In the genomic region with DNA sequence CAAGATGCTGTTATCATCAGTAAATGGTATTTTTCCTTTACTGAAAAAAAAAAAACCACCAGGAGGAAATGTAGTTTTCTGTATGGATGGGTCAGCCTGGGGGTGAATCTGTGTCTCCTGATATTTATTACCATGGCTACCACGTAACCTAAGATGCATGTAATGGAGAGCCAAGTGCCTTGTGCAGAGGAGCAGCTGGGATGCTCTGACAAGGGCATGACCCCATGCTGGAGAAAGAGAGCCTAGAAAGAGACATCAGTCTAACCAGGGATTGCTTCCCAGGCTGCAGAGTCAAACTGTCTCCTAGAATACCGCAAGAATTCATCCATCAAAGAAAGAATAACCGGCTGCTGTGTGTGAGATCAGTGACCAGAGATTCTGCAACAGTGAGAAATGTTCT, we compare ENCODE assay signal across 24 mouse cellular contexts.
DNase-seq lines count a peak whose midpoint lies in the region; ATAC-seq and TF ChIP-seq lines count a peak whose summit lies in the region.
"Had no signal": no experiment of that assay in that cellular context is flagged by ENCODE, and none has a peak within 500 bp of the region (broad histone marks: within the 10 kb centered on the region; RNA-seq: fewer than 3 reads in every experiment).

No protein-coding gene starts in this region.

- no peak for TF ChIP-seq EP300 in heart, adult 2 months (IDR thresholded peaks at IDR 0.05; ENCODE audit: insufficient read depth, low read depth, low read length)

- no peaks in the 10 kb centered on the region for H3K79me2 ChIP-seq in heart, adult 2 months (replicated peaks; ENCODE audit: control insufficient read depth, insufficient read depth, low read length)

- no peaks in the 10 kb centered on the region for H3K9me3 ChIP-seq in forebrain, embryonic 12.5 days
- no peaks in the 10 kb centered on the region for H3K9me3 ChIP-seq in forebrain, embryonic 11.5 days (ENCODE audit: control insufficient read depth, low read length)
- no peaks in the 10 kb centered on the region for H3K9me3 ChIP-seq in midbrain, embryonic 11.5 days (ENCODE audit: control insufficient read depth, low read length)
- H3K9me3 ChIP-seq in midbrain, embryonic 16.5 days (replicated peaks; ENCODE audit: control insufficient read depth, low read length, poor library complexity, severe bottlenecking): no peaks in the 10 kb centered on the region
- no peaks in the 10 kb centered on the region for H3K9me3 ChIP-seq in hindbrain, embryonic 14.5 days (ENCODE audit: control insufficient read depth, low read length)
- H3K9me3 ChIP-seq: heart, embryonic 13.5 days; intestine, embryonic 15.5 days; liver, embryonic 12.5 days had no signal

- no peaks in the 10 kb centered on the region for H3K36me3 ChIP-seq in forebrain, embryonic 12.5 days (replicated peaks)
- no peaks in the 10 kb centered on the region for H3K36me3 ChIP-seq in forebrain, embryonic 11.5 days (ENCODE audit: control insufficient read depth, insufficient read depth, low read length)
- H3K36me3 ChIP-seq in midbrain, embryonic 11.5 days (ENCODE audit: control insufficient read depth, insufficient read depth, low read length): no peaks in the 10 kb centered on the region
- H3K36me3 ChIP-seq in midbrain, embryonic 16.5 days (ENCODE audit: control insufficient read depth, insufficient read depth, low read length): no peaks in the 10 kb centered on the region
- no peaks in the 10 kb centered on the region for H3K36me3 ChIP-seq in hindbrain, embryonic 14.5 days (replicated peaks; ENCODE audit: control insufficient read depth, insufficient read depth)
- no peaks in the 10 kb centered on the region for H3K36me3 ChIP-seq in heart, adult 2 months (ENCODE audit: control insufficient read depth, insufficient read depth, low read length)
- H3K36me3 ChIP-seq: G1E; heart, embryonic 13.5 days; intestine, embryonic 15.5 days; liver, embryonic 12.5 days had no signal

- 67% methylated on average over 3 of the region's 3 CpGs for WGBS in forebrain, embryonic 12.5 days
- 64% methylated on average over 3 of the region's 3 CpGs for WGBS in forebrain, embryonic 11.5 days
- WGBS in midbrain, embryonic 11.5 days: 35% methylated on average over 3 of the region's 3 CpGs
- 28% methylated on average over 3 of the region's 3 CpGs for WGBS in midbrain, embryonic 16.5 days
- 14% methylated on average over 3 of the region's 3 CpGs for WGBS in hindbrain, embryonic 14.5 days
- 70% methylated on average over 3 of the region's 3 CpGs for WGBS in heart, adult 2 months

- H3K4me3 ChIP-seq in forebrain, embryonic 12.5 days (replicated peaks): no peak overlapping the region
- no peak overlapping the region for H3K4me3 ChIP-seq in forebrain, embryonic 11.5 days (ENCODE audit: low read depth, low read length)
- no peak overlapping the region for H3K4me3 ChIP-seq in midbrain, embryonic 11.5 days (ENCODE audit: low read depth, low read length)
- H3K4me3 ChIP-seq in midbrain, embryonic 16.5 days (ENCODE audit: low read depth, low read length): no peak overlapping the region
- H3K4me3 ChIP-seq in hindbrain, embryonic 14.5 days (replicated peaks; ENCODE audit: low read length): no peak overlapping the region
- no peak overlapping the region for H3K4me3 ChIP-seq in heart, adult 2 months
- H3K4me3 ChIP-seq: heart, embryonic 13.5 days; intestine, embryonic 15.5 days; layer of hippocampus, adult 2 months; left cerebral cortex, adult 2 months; liver, embryonic 12.5 days had no signal

- DNase-seq in forebrain, embryonic 11.5 days (ENCODE audit: low spot score): no peak
- no peak for DNase-seq in midbrain, embryonic 11.5 days (ENCODE audit: low spot score, missing footprints)
- DNase-seq in hindbrain, embryonic 14.5 days (ENCODE audit: low spot score): no peak
- DNase-seq in yolk sac, embryonic 10.5 days (ENCODE audit: low spot score): peak; percentile 2
- no peak for DNase-seq in heart, adult 2 months
- DNase-seq in ovary, postnatal 36 days (ENCODE audit: low spot score): no peak
- DNase-seq: adrenal gland, postnatal 36 days; cerebellum, postnatal 25 days; gastrocnemius, postnatal 36 days; heart, postnatal 36 days; lung, embryonic 14.5 days; lung, postnatal 4 days; right cerebral cortex, postnatal 4 days; thymus, postnatal 36 days had no signal

- 0 out of 2 replicates have a peak, but pooled peaks have one; percentile 41 for ATAC-seq in forebrain, embryonic 12.5 days (ENCODE audit: low FRiP score)
- ATAC-seq in forebrain, embryonic 11.5 days (replicated peaks; ENCODE audit: low FRiP score): no peak
- peak; percentile 58; the same call in 1 of the 2 replicates for ATAC-seq in midbrain, embryonic 11.5 days (ENCODE audit: low FRiP score)
- ATAC-seq in midbrain, embryonic 16.5 days: no peak
- ATAC-seq in hindbrain, embryonic 14.5 days (ENCODE audit: low FRiP score): no peak; the same call in 1 of the 2 replicates
- ATAC-seq: CD4-positive, CD25-positive, alpha-beta regulatory T cell, adult 4 months; forebrain, embryonic 14.5 days; intestine, embryonic 15.5 days; liver, embryonic 12.5 days had no signal

- H3K4me1 ChIP-seq in forebrain, embryonic 12.5 days: peaks cover 11% of the 10 kb centered on the region
- no peaks in the 10 kb centered on the region for H3K4me1 ChIP-seq in forebrain, embryonic 11.5 days (replicated peaks; ENCODE audit: control insufficient read depth, insufficient read depth, low read length)
- no peaks in the 10 kb centered on the region; the same call in 1 of the 2 replicates for H3K4me1 ChIP-seq in midbrain, embryonic 11.5 days (ENCODE audit: control insufficient read depth, insufficient read depth, low read length)
- peaks cover 3% of the 10 kb centered on the region; the same call in 1 of the 2 replicates for H3K4me1 ChIP-seq in midbrain, embryonic 16.5 days (ENCODE audit: control insufficient read depth, insufficient read depth, low read length)
- peaks cover 7% of the 10 kb centered on the region; the same call in 1 of the 2 replicates for H3K4me1 ChIP-seq in hindbrain, embryonic 14.5 days (replicated peaks; ENCODE audit: control insufficient read depth, insufficient read depth, low read length)
- H3K4me1 ChIP-seq in heart, adult 2 months (ENCODE audit: control insufficient read depth, insufficient read depth, low read length): no peaks in the 10 kb centered on the region
- H3K4me1 ChIP-seq: heart, embryonic 13.5 days; intestine, embryonic 15.5 days; liver, embryonic 12.5 days had no signal

- H3K9ac ChIP-seq in forebrain, embryonic 12.5 days: no peak overlapping the region
- H3K9ac ChIP-seq in forebrain, embryonic 11.5 days (ENCODE audit: low read length): no peak overlapping the region
- H3K9ac ChIP-seq in midbrain, embryonic 11.5 days (ENCODE audit: low read length): no peak overlapping the region
- no peak overlapping the region for H3K9ac ChIP-seq in midbrain, embryonic 16.5 days (ENCODE audit: low read depth, low read length)
- H3K9ac ChIP-seq in hindbrain, embryonic 14.5 days: no peak overlapping the region
- H3K9ac ChIP-seq in heart, adult 2 months (ENCODE audit: low read depth, low read length): no peak overlapping the region
- H3K9ac ChIP-seq: heart, embryonic 13.5 days; intestine, embryonic 15.5 days; liver, embryonic 12.5 days; lung, embryonic 14.5 days had no signal

- no peak for TF ChIP-seq POLR2A in heart, adult 2 months (IDR thresholded peaks at IDR 0.05; ENCODE audit: insufficient read depth, low read depth, low read length)

- no peaks in the 10 kb centered on the region for H3K27me3 ChIP-seq in forebrain, embryonic 12.5 days
- no peaks in the 10 kb centered on the region for H3K27me3 ChIP-seq in forebrain, embryonic 11.5 days (ENCODE audit: control insufficient read depth, insufficient read depth, low read length)
- H3K27me3 ChIP-seq in midbrain, embryonic 11.5 days (ENCODE audit: control insufficient read depth, insufficient read depth, low read length): no peaks in the 10 kb centered on the region
- H3K27me3 ChIP-seq in midbrain, embryonic 16.5 days (ENCODE audit: control insufficient read depth, insufficient read depth, low read depth, low read length): no peaks in the 10 kb centered on the region
- no peaks in the 10 kb centered on the region for H3K27me3 ChIP-seq in hindbrain, embryonic 14.5 days (ENCODE audit: control insufficient read depth, insufficient read depth, low read length)
- no peaks in the 10 kb centered on the region for H3K27me3 ChIP-seq in heart, adult 2 months (ENCODE audit: control insufficient read depth, insufficient read depth, low read length)
- H3K27me3 ChIP-seq: heart, embryonic 13.5 days; intestine, embryonic 15.5 days; liver, embryonic 12.5 days had no signal

- no peak for TF ChIP-seq CTCF in heart, adult 2 months (IDR thresholded peaks at IDR 0.05)

- no peak overlapping the region for H3K4me2 ChIP-seq in forebrain, embryonic 12.5 days
- H3K4me2 ChIP-seq in forebrain, embryonic 11.5 days (ENCODE audit: low read depth, low read length, severe bottlenecking): no peak overlapping the region
- no peak overlapping the region for H3K4me2 ChIP-seq in midbrain, embryonic 11.5 days
- no peak overlapping the region for H3K4me2 ChIP-seq in midbrain, embryonic 16.5 days (ENCODE audit: low read length)
- no peak overlapping the region for H3K4me2 ChIP-seq in hindbrain, embryonic 14.5 days (replicated peaks)
- H3K4me2 ChIP-seq: heart, embryonic 13.5 days; intestine, embryonic 15.5 days; liver, embryonic 12.5 days; lung, embryonic 14.5 days had no signal

- H3K27ac ChIP-seq in forebrain, embryonic 12.5 days: no peak overlapping the region
- no peak overlapping the region for H3K27ac ChIP-seq in forebrain, embryonic 11.5 days (ENCODE audit: low read depth, low read length)
- peak overlapping the region; percentile 35; the same call in 1 of the 2 replicates for H3K27ac ChIP-seq in midbrain, embryonic 11.5 days (ENCODE audit: low read depth, low read length)
- no peak overlapping the region for H3K27ac ChIP-seq in midbrain, embryonic 16.5 days (ENCODE audit: low read length)
- H3K27ac ChIP-seq in hindbrain, embryonic 14.5 days: 0 out of 2 replicates have a peak overlapping the region, but pooled peaks have one; percentile 9
- H3K27ac ChIP-seq in heart, adult 2 months: no peak overlapping the region
- H3K27ac ChIP-seq: heart, embryonic 13.5 days; intestine, embryonic 15.5 days; layer of hippocampus, adult 2 months; left cerebral cortex, adult 2 months; liver, embryonic 12.5 days had no signal

- intact Hi-C loops in heart, adult 2 months (cut with DNase I): no loop called here

Comparison
In these comparisons a context has a peak if more than half of its experiments do, and no peak if none do; other contexts are left out.
1. ATAC-seq: peak in forebrain, embryonic 12.5 days (single experiment) and midbrain, embryonic 11.5 days (single experiment); none in forebrain, embryonic 11.5 days (single experiment), midbrain, embryonic 16.5 days (single experiment) and hindbrain, embryonic 14.5 days (single experiment).
2. H3K27ac ChIP-seq: peak in midbrain, embryonic 11.5 days (single experiment) and hindbrain, embryonic 14.5 days (single experiment); none in forebrain, embryonic 12.5 days (single experiment), forebrain, embryonic 11.5 days (single experiment), midbrain, embryonic 16.5 days (single experiment) and heart, adult 2 months (single experiment).